Mouse (Mus musculus): Measurements from ENCODE around the gene Usp29. TPM values are rescaled to one million over a fixed set of nuclear protein-coding genes. Genes with fewer than 3 reads are reported as not detected.
"Not testable (repeated sequence)": the region's sequence is repeated elsewhere in the genome, so short reads cannot be mapped to it uniquely, and the experiment has no call there.

Usp29 gene
- polyA plus RNA-seq, 1 experiment from 2014 or later = 11.3 TPM

GRCm38 (mm10) chr7:6773865-6774413 lies 43.6 kb downstream of the Usp29 start:
- WGBS = 78% methylated on average over 11 of the region's 11 CpGs
- H3K36me3 ChIP-seq; H3K9ac ChIP-seq; H3K4me2 ChIP-seq; H3K27ac ChIP-seq; ATAC-seq (ENCODE audit: insufficient number of reproducible peaks, insufficient read depth, low FRiP score, low TSS enrichment, low read depth); H3K27me3 ChIP-seq; H3K9me3 ChIP-seq; H3K4me3 ChIP-seq: not testable (repeated sequence)
- H3K4me1 ChIP-seq = peaks cover 31% of the 10 kb centered on the region

GRCm38 (mm10) chr7:6776314-6777059 lies 46.1 kb downstream of the Usp29 start:
- 71% methylated on average over 10 of the region's 10 CpGs for WGBS
- no peak overlapping the region for H3K9ac ChIP-seq
- H3K4me2 ChIP-seq = no peak overlapping the region
- no peaks in the 10 kb centered on the region for H3K27me3 ChIP-seq
- H3K36me3 ChIP-seq = no peaks in the 10 kb centered on the region
- H3K9me3 ChIP-seq = no peaks in the 10 kb centered on the region
- ATAC-seq (ENCODE audit: insufficient number of reproducible peaks, insufficient read depth, low FRiP score, low TSS enrichment, low read depth) = no peak
- H3K4me1 ChIP-seq = peaks cover 30% of the 10 kb centered on the region
- H3K4me3 ChIP-seq = no peak overlapping the region
- peak overlapping the region; percentile 57 for H3K27ac ChIP-seq

DNA sequence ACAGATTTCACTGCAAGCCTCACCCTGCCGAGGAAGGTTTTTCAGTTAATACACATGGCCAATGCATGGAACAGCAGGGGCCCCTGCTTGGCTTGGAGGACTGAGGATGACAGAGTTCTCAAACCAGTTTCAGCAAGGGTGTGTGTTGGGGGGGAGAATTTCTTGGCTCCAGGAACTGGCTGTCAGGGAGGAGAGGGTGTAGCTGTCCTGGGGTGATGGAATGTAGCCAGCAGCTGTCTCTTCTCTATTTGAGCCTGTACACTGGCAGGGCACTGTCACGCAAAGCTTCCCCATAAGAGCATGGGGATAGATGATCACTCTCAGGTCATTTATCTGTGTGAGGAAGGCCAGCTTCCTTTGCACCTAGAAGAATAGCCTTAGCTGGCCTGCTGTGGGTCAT lies 46.7 kb downstream of the Usp29 start:
- Histone ChIP-seq H3K4me1 (peaks cover 36% of the 10 kb centered on the region), H3K9ac (no peak overlapping the region), H3K9me3 (no peaks in the 10 kb centered on the region), H3K27me3 (no peaks in the 10 kb centered on the region), H3K4me2 (no peak overlapping the region), H3K27ac (peak overlapping the region; percentile 69), H3K36me3 (no peaks in the 10 kb centered on the region), H3K4me3 (no peak overlapping the region)
- WGBS = 47% methylated on average over 2 of the region's 2 CpGs
- ATAC-seq (ENCODE audit: insufficient number of reproducible peaks, insufficient read depth, low FRiP score, low TSS enrichment, low read depth) = no peak

DNA sequence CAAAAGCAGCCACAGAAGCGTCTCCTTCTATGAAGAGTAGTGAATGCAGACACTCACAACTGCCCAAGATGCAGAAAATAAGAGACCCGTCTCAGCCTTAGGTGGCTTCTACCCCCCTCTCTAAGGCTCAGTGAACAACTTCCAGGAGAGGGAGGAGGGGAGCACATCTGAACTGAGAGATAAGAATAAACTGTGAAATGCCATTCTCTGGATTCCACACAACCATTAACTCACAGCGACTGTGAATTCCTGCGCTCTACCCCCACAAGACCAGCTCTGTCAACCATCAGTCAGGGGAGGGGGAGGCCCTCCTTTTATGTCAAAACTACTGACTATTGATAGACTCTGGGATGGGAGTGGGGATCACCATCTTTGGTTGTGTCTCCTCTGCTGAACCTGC lies 47.3 kb downstream of the Usp29 start:
- WGBS = 27% methylated on average over 4 of the region's 4 CpGs
- peaks cover 40% of the 10 kb centered on the region for H3K4me1 ChIP-seq
- no peak for ATAC-seq (ENCODE audit: insufficient number of reproducible peaks, insufficient read depth, low FRiP score, low TSS enrichment, low read depth)

GRCm38 (mm10) chr7:6779172-6779571 lies 48.8 kb downstream of the Usp29 start:
- Histone ChIP-seq H3K9me3 (no peaks in the 10 kb centered on the region), H3K27ac (no peak overlapping the region), H3K36me3 (no peaks in the 10 kb centered on the region), H3K9ac (no peak overlapping the region), H3K27me3 (no peaks in the 10 kb centered on the region), H3K4me3 (no peak overlapping the region), H3K4me2 (no peak overlapping the region), H3K4me1 (peaks cover 49% of the 10 kb centered on the region)
- WGBS = 79% methylated on average over 5 of the region's 5 CpGs
- no peak for ATAC-seq (ENCODE audit: insufficient number of reproducible peaks, insufficient read depth, low FRiP score, low TSS enrichment, low read depth)

More for the DNA sequence above, 47.3 kb downstream of the Usp29 start:
- peak overlapping the region; percentile 69 for H3K27ac ChIP-seq
- no peak overlapping the region for H3K4me3 ChIP-seq
- H3K9ac ChIP-seq = no peak overlapping the region
- H3K36me3 ChIP-seq = no peaks in the 10 kb centered on the region
- no peaks in the 10 kb centered on the region for H3K27me3 ChIP-seq
- H3K4me2 ChIP-seq = no peak overlapping the region
- H3K9me3 ChIP-seq = no peaks in the 10 kb centered on the region

GRCm38 (mm10) chr7:6781541-6781940 lies 51.2 kb downstream of the Usp29 start:
- H3K27ac ChIP-seq = peak overlapping the region; percentile 94
- no peaks in the 10 kb centered on the region for H3K9me3 ChIP-seq
- 10% methylated on average over 11 of the region's 11 CpGs for WGBS
- peak; percentile 76 for ATAC-seq (ENCODE audit: insufficient number of reproducible peaks, insufficient read depth, low FRiP score, low TSS enrichment, low read depth)
- H3K27me3 ChIP-seq = no peaks in the 10 kb centered on the region
- peaks cover 52% of the 10 kb centered on the region for H3K4me1 ChIP-seq
- no peaks in the 10 kb centered on the region for H3K36me3 ChIP-seq
- H3K4me2 ChIP-seq = peak overlapping the region; percentile 22
- no peak overlapping the region for H3K4me3 ChIP-seq
- no peak overlapping the region for H3K9ac ChIP-seq

DNA sequence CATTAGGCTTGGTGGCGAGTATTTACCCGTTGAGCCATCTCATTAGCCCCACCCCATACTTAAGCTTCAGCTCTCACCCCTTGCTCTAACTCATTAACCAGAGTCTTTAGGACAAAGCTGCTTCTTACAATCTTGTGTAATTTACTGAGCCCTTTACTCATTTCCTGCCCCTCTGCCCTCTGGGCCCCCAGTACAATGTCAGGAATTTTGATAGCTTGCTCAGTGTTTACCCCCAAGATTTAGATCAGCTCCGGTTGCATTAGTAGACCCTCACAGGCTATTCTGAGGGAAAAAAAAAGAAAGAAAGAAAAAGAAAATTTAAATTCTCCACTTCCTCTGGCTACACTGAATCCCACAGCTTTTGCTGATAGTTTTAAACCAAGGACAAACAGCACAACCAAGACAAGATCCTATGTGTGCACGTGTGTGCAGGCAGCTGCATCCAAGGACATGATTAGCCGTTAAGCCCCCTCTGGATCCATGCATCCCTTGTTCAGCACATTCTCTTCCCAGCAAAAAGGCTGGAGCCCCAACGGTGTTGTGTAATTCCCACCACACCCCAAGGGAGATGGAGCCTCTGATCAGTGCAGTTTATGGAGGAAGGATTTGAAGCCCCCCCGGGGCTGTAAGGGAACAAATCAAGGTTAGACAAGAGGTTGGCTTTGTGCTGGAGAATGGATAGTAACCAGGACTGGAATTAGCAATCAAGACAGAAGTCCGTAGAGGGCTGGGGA lies 54.1 kb downstream of the Usp29 start:
- Histone ChIP-seq H3K9me3 (no peaks in the 10 kb centered on the region), H3K27me3 (no peaks in the 10 kb centered on the region), H3K4me1 (peaks cover 37% of the 10 kb centered on the region), H3K9ac (no peak overlapping the region), H3K4me3 (no peak overlapping the region), H3K4me2 (no peak overlapping the region), H3K36me3 (no peaks in the 10 kb centered on the region), H3K27ac (peak overlapping the region; percentile 83)
- WGBS = 12% methylated on average over 8 of the region's 8 CpGs
- no peak for ATAC-seq (ENCODE audit: insufficient number of reproducible peaks, insufficient read depth, low FRiP score, low TSS enrichment, low read depth)

GRCm38 (mm10) chr7:6787000-6787399 lies 56.6 kb downstream of the Usp29 start:
- Histone ChIP-seq H3K4me1 (peaks cover 26% of the 10 kb centered on the region), H3K9ac (no peak overlapping the region), H3K27me3 (no peaks in the 10 kb centered on the region), H3K4me2 (no peak overlapping the region), H3K36me3 (no peaks in the 10 kb centered on the region), H3K27ac (0 out of 2 replicates have a peak overlapping the region, but pooled peaks have one; percentile 66), H3K4me3 (no peak overlapping the region), H3K9me3 (no peaks in the 10 kb centered on the region)
- 78% methylated on average over 2 of the region's 2 CpGs for WGBS
- ATAC-seq (ENCODE audit: insufficient number of reproducible peaks, insufficient read depth, low FRiP score, low TSS enrichment, low read depth) = no peak

DNA sequence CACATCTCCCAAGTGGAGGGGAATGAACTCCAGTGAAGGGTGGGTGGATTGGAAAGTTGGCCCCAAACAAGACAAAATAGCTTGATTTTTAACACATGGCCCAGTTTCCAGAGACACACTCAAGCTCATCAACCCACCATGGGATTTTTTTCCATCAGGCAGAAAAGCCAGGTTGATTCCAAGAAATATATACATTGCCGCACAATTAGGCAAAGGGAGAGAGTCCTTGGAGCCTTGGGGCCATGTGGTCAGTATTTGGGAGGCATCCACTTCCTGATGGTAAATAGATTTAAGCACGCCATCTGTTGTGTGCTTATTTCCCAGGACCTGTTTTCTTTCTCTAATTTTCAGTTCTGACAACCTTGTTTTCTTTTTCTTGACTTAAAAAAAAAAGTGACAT lies 57.7 kb downstream of the Usp29 start:
- H3K9me3 ChIP-seq = no peaks in the 10 kb centered on the region; the same call in 1 of the 2 replicates
- H3K4me2 ChIP-seq = no peak overlapping the region
- peaks cover 17% of the 10 kb centered on the region for H3K4me1 ChIP-seq
- no peak overlapping the region for H3K9ac ChIP-seq
- ATAC-seq (ENCODE audit: insufficient number of reproducible peaks, insufficient read depth, low FRiP score, low TSS enrichment, low read depth) = no peak
- H3K36me3 ChIP-seq = no peaks in the 10 kb centered on the region
- no peak overlapping the region for H3K4me3 ChIP-seq
- H3K27ac ChIP-seq = no peak overlapping the region
- WGBS = 56% methylated on average over 2 of the region's 2 CpGs
- H3K27me3 ChIP-seq = no peaks in the 10 kb centered on the region

GRCm38 (mm10) chr7:6791286-6792065 lies 61.1 kb downstream of the Usp29 start:
- Histone ChIP-seq H3K27ac (peak overlapping the region; percentile 33; the same call in 1 of the 2 replicates), H3K4me3 (no peak overlapping the region), H3K4me1 (0 out of 2 replicates have a peak, but pooled peaks cover 3% of the 10 kb centered on the region), H3K9me3 (no peaks in the 10 kb centered on the region; the same call in 1 of the 2 replicates), H3K27me3 (no peaks in the 10 kb centered on the region), H3K36me3 (no peaks in the 10 kb centered on the region), H3K4me2 (no peak overlapping the region), H3K9ac (no peak overlapping the region)
- no peak for ATAC-seq (ENCODE audit: insufficient number of reproducible peaks, insufficient read depth, low FRiP score, low TSS enrichment, low read depth)
- WGBS = 64% methylated on average over 9 of the region's 9 CpGs

DNA sequence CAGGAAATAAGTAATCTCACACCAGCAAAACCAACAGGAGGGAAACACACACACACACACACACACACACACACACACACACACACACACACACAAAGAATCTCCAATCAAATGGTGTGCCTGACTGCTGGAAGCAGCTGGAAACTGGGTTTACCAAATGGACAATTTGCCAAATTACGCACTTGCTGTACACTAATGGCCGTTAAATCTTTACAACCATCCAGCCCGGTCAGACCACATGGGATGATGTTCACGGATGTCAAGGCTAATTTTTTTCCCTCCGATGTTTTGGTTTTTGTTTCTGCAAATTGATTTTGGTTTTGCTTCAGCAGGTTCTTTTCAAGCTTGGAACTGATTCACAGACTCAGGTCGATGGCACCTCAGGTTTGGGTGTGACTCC lies 62.9 kb downstream of the Usp29 start:
- ATAC-seq (ENCODE audit: insufficient number of reproducible peaks, insufficient read depth, low FRiP score, low TSS enrichment, low read depth) = no peak
- H3K4me3 ChIP-seq = no peak overlapping the region
- 0 out of 2 replicates have a peak, but pooled peaks cover 3% of the 10 kb centered on the region for H3K4me1 ChIP-seq
- H3K9ac ChIP-seq = no peak overlapping the region
- H3K9me3 ChIP-seq = no peaks in the 10 kb centered on the region; the same call in 1 of the 2 replicates
- no peak overlapping the region for H3K27ac ChIP-seq
- H3K27me3 ChIP-seq = no peaks in the 10 kb centered on the region
- no peaks in the 10 kb centered on the region for H3K36me3 ChIP-seq
- H3K4me2 ChIP-seq = no peak overlapping the region
- WGBS = 45% methylated on average over 6 of the region's 6 CpGs
